Mouse (Mus musculus) regulatory T cell (primary cell): Measurements from ENCODE around the gene Ptrh1.

Experiments
- in situ Hi-C: fragments of 300-600 bp; cut with MboI, MseI; formaldehyde crosslinking; loops from one replicate; pipeline ENCODE4 v1.15.1; 2025; ENCODE audit warnings: high pct_unique_total_duplicates

Ptrh1 gene

GRCm38 (mm10) chr2:32756674-32757055, 18.9 kb upstream of the Ptrh1 start:
- in situ Hi-C loops: no loop called here

DNA sequence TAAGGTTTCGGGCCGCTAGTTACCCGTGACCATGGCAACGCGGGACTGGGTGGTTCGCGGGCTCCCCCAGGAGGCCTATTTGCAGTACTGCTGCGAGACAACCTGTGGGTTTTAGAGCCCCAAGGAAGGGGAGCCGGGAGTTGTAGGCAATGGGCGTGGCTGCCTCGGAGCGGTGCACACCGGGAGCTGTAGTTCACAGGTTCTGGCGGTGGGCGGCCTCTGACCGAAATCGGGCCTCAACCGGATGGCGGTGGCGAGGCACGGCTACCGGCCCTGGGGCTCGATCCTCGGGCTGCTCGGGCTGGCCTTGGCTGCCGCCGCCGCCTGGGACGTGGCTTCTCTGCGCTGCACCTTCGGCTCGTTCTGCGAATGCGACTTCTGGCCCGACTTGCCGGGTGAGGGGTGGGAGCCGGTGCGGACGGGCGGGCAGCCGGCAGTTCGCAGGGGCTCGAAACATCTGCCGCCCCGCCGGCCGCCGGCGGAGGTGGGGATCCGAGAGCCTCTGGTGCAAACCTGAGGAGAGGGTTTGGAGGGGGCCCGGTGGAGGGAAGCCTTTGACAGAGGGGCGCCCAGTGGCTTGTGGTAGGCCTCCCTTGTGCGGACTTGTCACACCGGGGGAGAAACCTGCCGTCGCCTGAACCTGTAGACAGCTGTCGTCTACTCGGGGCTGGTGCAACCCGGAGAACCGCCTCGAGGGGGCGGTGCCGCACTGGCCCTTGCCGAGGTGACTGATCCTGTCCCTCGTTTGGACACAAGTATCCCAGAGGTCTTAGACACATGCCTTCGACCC, 18.3 kb upstream of the Ptrh1 start, which contains the start of gene Tor2a:
Gene Tor2a, plus strand, starts transcription at position 179 of the 790 bp plus-strand sequence.
- in situ Hi-C loops: no loop called here

DNA sequence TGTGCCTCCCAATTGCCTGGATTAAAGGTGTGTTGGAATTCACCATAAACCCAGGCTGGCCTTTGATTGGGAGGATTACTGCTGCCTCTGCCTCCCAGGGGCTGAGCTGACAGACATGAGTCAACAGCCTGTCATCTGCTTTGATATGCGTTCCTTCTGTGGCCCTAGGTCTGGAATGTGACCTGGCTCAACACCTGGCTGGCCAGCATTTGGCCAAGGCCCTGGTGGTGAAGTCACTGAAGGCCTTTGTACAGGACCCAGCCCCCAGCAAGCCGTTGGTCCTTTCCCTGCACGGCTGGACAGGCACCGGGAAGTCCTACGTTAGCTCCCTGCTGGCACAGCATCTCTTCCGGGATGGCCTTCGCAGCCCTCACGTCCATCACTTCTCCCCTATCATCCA, 17.1 kb upstream of the Ptrh1 start:
- in situ Hi-C loops: no loop called here

GRCm38 (mm10) chr2:32759001-32759400, 16.6 kb upstream of the Ptrh1 start:
- in situ Hi-C loops: no loop called here

DNA sequence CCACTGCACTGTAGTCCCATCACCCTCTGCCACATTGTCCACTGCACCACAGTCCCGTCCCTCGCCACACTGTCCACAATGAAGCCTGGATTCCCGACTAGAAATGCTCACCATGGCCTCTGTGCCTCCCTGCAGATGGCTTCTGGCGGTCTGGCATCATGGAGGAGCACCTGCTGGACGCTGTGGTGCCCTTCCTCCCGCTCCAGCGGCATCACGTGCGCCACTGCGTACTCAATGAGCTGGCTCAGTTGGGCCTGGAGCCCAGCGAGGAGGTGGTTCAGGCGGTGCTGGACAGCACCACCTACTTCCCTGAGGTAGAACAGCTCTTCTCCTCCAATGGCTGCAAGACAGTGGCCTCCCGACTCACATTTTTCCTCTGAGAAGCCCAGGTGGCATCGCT, 14.2 kb upstream of the Ptrh1 start:
- in situ Hi-C loops: no loop called here

DNA sequence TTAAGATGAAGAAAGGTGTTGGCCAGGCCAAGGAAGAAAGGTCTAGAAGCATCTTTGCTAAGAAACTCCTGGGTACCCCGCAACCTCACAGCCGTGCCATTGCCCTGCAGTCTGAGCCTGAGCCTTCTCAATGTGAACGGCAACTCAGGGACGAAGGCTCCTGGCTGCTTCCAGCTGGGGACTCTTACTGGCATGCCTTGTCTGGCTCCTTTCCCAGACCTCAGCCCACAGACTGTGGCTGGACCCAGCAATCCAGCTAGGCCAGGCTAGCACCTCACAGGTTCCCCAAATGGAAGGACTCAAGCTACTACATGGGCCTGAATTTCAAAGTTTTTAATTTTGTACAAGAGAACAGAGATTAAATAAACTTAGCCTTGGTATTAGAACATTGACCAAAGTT, 13.7 kb upstream of the Ptrh1 start:
- in situ Hi-C loops: no loop called here

- in situ Hi-C loops: no loop called here
Measured at GRCm38 (mm10) chr2:32763353-32763752, 12.2 kb upstream of the Ptrh1 start.

DNA sequence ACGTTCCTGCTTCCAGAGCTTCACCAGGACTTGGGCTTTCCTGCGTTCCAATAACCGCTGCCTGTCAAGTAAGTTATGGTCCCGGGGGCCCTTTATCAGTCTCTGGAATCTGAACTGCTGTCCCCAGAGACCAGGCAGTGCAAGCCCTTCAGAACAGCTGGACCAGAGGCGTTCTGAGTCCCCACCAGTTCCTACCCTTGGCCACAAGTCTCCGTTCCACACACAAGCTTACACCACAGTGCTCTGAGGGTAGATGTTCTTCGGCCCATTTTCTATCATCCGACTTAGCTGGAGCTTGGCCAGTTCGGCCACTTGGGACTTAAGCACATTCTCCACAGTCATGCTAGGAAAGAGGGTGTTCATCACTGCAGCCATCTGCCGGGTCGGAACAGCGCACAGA, 8.3 kb upstream of the Ptrh1 start:
- in situ Hi-C loops: no loop called here

DNA sequence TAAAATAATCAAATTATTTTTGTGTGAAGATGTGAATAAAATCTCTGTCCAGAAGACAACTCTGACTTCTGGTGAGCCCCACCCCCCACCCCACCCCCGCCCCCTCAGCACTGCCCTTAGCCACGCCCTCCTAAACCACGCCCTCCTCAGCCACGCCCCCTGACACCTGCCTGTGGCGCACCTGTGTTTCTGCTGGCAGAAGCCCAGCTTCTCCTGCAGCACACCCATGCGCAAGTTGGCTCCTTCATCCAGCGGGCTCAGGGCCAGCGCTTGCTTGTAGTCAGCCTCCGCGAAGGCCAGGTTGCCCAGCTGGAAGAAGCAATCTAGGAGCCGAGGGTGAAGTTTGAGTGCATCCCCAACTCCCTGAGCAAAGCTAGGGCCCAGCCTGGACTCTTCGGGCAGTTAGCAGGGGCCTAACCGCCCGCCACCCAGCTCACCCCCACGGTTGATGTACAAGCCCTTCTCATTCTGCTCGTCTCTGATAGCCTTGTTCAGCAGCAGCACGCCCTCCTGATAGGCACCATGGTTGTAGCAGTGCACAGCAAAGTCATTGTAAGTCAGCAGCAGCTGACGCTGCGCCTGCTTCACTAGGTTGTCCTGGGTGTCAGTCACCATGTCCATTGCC, 6.8 kb upstream of the Ptrh1 start:
- in situ Hi-C loops: no loop called here

GRCm38 (mm10) chr2:32769327-32770085, 6.1 kb upstream of the Ptrh1 start:
- in situ Hi-C loops: loop anchor here (5.0 kb wide), 2 partner anchors 67 to 83 kb away; partner anchors contain the start of gene Fpgs

GRCm38 (mm10) chr2:32771886-32772285, 3.7 kb upstream of the Ptrh1 start:
- in situ Hi-C loops: loop anchor here (5.0 kb wide), 2 partner anchors 70 to 80 kb away; partner anchors contain the start of gene Fpgs

GRCm38 (mm10) chr2:32772626-32773279, 2.8 kb upstream of the Ptrh1 start:
- in situ Hi-C loops: loop anchor here (5.0 kb wide), 2 partner anchors 70 to 80 kb away; partner anchors contain the start of gene Fpgs

DNA sequence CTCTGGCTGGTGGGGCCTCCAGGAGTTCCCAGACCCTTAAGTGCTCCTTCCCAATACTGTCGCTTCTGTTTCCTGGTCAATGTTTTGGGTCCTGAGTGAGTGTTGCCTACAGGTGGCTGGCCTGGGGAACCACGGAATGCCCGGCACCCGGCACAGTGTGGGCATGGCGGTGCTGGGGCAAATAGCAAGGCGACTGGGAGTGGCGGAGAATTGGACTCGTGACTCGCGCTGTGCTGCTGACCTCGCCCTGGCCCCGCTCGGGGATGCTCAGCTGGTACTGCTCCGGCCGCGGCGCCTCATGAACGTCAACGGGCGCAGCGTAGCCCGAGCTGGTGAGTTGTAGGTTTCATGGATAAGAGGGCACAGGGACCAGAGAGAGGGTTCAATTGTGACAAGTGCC, 606 bp downstream of the Ptrh1 start:
- in situ Hi-C loops: no loop called here

- in situ Hi-C loops: no loop called here
Measured at GRCm38 (mm10) chr2:32778081-32778480, 2.5 kb downstream of the Ptrh1 start.

- in situ Hi-C loops: no loop called here
Measured at GRCm38 (mm10) chr2:32779131-32779530, 3.5 kb downstream of the Ptrh1 start.

DNA sequence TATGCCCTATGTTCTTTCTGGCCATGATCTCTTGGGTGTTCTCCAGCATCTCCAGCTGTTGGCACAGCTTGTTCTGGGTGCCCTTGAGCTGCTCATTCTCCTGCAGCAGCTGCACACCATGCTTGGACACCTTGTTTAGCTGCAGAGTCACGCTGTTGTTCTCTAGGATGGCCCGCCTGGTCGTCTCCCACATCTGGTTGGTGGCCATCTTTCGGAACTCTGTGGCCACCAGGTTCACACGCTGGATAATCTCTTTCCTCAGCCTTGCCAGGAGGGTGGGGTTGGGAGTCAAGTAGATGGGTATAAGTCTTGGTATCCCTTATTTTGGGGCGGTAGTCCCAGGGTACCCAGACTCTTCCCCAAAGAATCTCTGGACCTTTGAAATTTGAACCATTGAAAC, 4.1 kb downstream of the Ptrh1 start:
- in situ Hi-C loops: no loop called here

DNA sequence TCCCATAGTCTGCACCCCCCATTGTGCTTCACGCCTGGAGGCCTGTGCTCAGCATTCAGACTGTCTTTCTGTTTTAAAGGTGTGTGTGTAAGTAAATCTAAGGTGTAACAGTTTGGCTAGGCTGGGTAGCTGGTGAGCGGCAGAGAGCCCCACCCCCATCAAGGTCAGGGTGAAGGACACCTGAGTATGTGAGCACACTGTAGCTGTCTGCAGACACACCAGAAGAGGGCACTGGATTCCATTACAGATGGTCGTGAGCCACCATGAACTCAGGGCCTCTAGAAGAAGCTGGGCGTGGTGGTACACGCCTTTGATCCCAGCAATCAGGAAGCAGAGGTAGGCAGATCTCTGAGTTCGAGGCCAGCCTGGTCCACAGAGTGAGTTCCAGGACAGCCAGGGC, 6.1 kb downstream of the Ptrh1 start:
- in situ Hi-C loops: no loop called here

- in situ Hi-C loops: no loop called here
Measured at GRCm38 (mm10) chr2:32784048-32784681, 8.6 kb downstream of the Ptrh1 start, which contains the start of gene Cfap157. Cfap157 (minus strand) TSS chr2:32784428.

DNA sequence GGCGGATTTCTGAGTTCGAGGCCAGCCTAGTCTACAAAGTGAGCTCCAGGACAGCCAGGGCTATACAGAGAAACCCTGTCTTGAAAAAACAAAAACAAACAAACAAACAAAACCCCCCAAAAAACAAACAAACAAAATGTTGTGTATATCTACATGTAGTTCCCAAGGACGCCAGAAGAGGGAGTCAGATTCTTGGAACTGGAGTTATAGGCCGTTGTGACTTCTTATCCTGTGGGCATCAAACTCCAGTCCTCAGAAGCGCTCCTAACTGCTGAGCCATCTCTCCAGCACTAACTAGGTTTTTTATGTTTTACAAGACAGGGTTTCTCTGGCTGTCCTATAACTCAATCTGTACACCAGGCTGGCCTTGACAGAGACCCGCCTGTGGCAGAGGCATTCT, 11.6 kb downstream of the Ptrh1 start:
- in situ Hi-C loops: no loop called here

GRCm38 (mm10) chr2:32788581-32788980, 13.0 kb downstream of the Ptrh1 start:
- in situ Hi-C loops: no loop called here

- in situ Hi-C loops: no loop called here
Measured at GRCm38 (mm10) chr2:32791297-32791696, 15.7 kb downstream of the Ptrh1 start.
